Mouse (Mus musculus) CD4-positive, CD25-positive, alpha-beta regulatory T cell, adult 9 weeks (primary cell): ENCODE data around the gene Rab32. TPM values are rescaled to one million over a fixed set of nuclear protein-coding genes. Genes with fewer than 3 reads are reported as not detected.

Experiments used
- polyA plus RNA-seq: library from polyadenylated mRNA; unstranded; fragments of 100-300 nt; shearing (Covaris generic); gene quantifications from one replicate; pipeline ENCODE4 v1.2.1, GENCODE M21; 2017

The Rab32 gene
- 11.1 TPM for polyA plus RNA-seq

DNA sequence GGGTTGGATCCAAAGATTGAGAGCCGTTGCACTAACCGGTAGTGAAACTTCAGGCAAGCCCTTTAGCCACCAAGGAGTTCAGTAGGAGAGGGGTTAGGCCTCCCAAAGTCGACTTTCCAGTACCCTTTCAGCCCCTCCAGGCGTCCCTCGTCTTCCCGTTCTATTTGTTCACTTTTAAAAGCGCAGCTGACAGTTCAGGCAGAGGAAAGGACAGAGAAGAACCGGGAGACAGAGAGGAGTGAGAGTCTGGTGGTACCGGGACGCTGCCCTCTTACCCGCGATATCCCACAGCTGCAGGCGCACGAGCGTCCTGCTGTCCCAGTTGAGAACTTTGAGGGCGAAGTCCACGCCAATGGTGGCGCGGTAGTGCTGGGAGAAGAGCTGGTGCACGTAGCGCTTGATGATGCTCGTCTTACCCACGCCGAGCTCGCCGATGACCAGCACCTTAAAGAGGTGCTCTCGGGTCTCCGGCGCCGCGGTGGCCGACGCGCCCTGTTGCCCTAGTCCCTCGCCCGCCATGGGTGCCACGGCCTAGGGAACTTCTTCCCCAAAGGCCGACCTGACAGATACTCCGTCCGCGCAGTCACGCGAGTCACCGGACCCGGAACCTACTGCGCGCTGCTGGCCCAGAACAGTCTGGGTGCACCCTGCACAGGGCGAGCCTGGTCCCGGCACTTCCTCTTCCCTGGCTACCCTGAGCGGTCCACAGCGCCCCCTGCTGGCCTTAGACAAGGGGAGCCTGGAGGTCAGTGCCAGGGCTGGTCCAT, at the start of gene Rab32:
Gene Rab32 (minus strand): TSS at position 696 of the 767 bp plus-strand sequence.

Other genes with a start within 250 kb of the Rab32 start
- gene Adgb, start 85.9 kb downstream of the Rab32 start, polyA plus RNA-seq, result 0.10 TPM
- gene Gm10944, start 123.1 kb upstream of the Rab32 start, polyA plus RNA-seq, result not detected